Mouse (Mus musculus): ENCODE measurements around the gene Cdk2. TPM values are rescaled to one million over a fixed set of nuclear protein-coding genes. Genes with fewer than 3 reads are reported as not detected.
"Not testable (repeated sequence)": the region's sequence is repeated elsewhere in the genome, so short reads cannot be mapped to it uniquely, and the experiment has no call there.

Gene Cdk2
- polyA plus RNA-seq, 1 experiment from 2014 or later = 74.5 TPM

DNA sequence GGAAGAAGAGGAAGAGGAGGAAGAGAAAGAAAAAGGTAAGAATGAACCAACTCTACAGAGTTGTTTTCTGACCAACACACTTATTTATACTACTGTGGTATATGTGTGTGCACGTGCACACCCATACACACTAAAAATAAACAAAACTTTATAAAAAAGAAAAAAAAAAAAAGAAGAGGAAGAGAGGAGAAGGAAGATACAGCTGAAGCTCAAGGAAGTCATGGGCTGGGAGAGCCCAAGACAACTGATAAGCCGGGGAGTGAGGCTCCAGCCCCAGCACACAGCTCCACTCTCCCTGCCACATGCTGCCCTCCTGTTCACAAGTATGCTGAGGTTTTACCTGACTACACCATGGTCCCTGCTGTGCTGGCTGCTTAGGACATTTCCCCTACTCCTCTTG lies 35.5 kb upstream of the Cdk2 start:
- 64% methylated on average over 2 of the region's 2 CpGs for WGBS

GRCm38 (mm10) chr10:128737435-128737834 lies 32.6 kb upstream of the Cdk2 start:
- WGBS = 4% methylated on average over 15 of the region's 15 CpGs
- Histone ChIP-seq H3K4me2 (replicated peaks) (peak overlapping the region; percentile 43), H3K27ac (no peak overlapping the region), H3K4me3 (peak overlapping the region; percentile 3; the same call in 1 of the 2 replicates), H3K4me1 (peaks cover 8% of the 10 kb centered on the region; the same call in 1 of the 2 replicates), H3K9me3 (replicated peaks) (no peaks in the 10 kb centered on the region), H3K36me3 (no peaks in the 10 kb centered on the region), H3K27me3 (peaks cover 9% of the 10 kb centered on the region), H3K9ac (no peak overlapping the region)
- ATAC-seq (ENCODE audit: low FRiP score) = no peak

More for the DNA sequence above, 35.5 kb upstream of the Cdk2 start:
- Histone ChIP-seq H3K4me3 (no peak overlapping the region), H3K9me3 (replicated peaks) (no peaks in the 10 kb centered on the region), H3K4me2 (replicated peaks) (no peak overlapping the region), H3K36me3 (no peaks in the 10 kb centered on the region), H3K27me3 (peaks cover 35% of the 10 kb centered on the region), H3K27ac (no peak overlapping the region), H3K9ac (no peak overlapping the region), H3K4me1 (peaks cover 29% of the 10 kb centered on the region)
- no peak for ATAC-seq (ENCODE audit: low FRiP score)

- H3K27ac ChIP-seq = no peak overlapping the region
- H3K27me3 ChIP-seq = no peaks in the 10 kb centered on the region
- H3K4me1 ChIP-seq = peaks cover 1% of the 10 kb centered on the region; the same call in 1 of the 2 replicates
- H3K9me3 ChIP-seq (replicated peaks) = no peaks in the 10 kb centered on the region
- H3K4me2 ChIP-seq (replicated peaks) = no peak overlapping the region
- no peak overlapping the region for H3K4me3 ChIP-seq
- no peak for ATAC-seq (ENCODE audit: low FRiP score)
- no peak overlapping the region for H3K9ac ChIP-seq
- no peaks in the 10 kb centered on the region for H3K36me3 ChIP-seq
Measured at GRCm38 (mm10) chr10:128731992-128732391, 27.2 kb upstream of the Cdk2 start.

GRCm38 (mm10) chr10:128731002-128731433 lies 26.2 kb upstream of the Cdk2 start:
- Histone ChIP-seq H3K27me3 (no peaks in the 10 kb centered on the region), H3K9ac (no peak overlapping the region), H3K4me3 (no peak overlapping the region), H3K4me1 (no peaks in the 10 kb centered on the region), H3K4me2 (replicated peaks) (peak overlapping the region; percentile 19; the same call in 1 of the 2 replicates), H3K27ac (no peak overlapping the region), H3K36me3 (no peaks in the 10 kb centered on the region), H3K9me3 (replicated peaks) (no peaks in the 10 kb centered on the region)
- WGBS = 22% methylated on average over 10 of the region's 10 CpGs
- ATAC-seq (ENCODE audit: low FRiP score) = peak; percentile 29; the same call in 1 of the 2 replicates

GRCm38 (mm10) chr10:128728059-128728458 lies 23.2 kb upstream of the Cdk2 start:
- H3K4me2 ChIP-seq (replicated peaks) = no peak overlapping the region
- H3K9ac ChIP-seq = no peak overlapping the region
- H3K4me3 ChIP-seq = no peak overlapping the region
- no peaks in the 10 kb centered on the region for H3K4me1 ChIP-seq
- no peaks in the 10 kb centered on the region for H3K36me3 ChIP-seq
- no peaks in the 10 kb centered on the region for H3K9me3 ChIP-seq (replicated peaks)
- WGBS = 86% methylated on average over 5 of the region's 5 CpGs
- no peak for ATAC-seq (ENCODE audit: low FRiP score)
- no peak overlapping the region for H3K27ac ChIP-seq
- no peaks in the 10 kb centered on the region for H3K27me3 ChIP-seq

- H3K4me2 ChIP-seq (replicated peaks); H3K4me1 ChIP-seq; H3K9ac ChIP-seq; H3K4me3 ChIP-seq; H3K36me3 ChIP-seq; H3K9me3 ChIP-seq (replicated peaks); ATAC-seq (ENCODE audit: low FRiP score); H3K27me3 ChIP-seq; H3K27ac ChIP-seq: not testable (repeated sequence)
- WGBS = 78% methylated on average over 4 of the region's 4 CpGs
Measured at GRCm38 (mm10) chr10:128725466-128725865, 20.6 kb upstream of the Cdk2 start.

- no peaks in the 10 kb centered on the region for H3K9me3 ChIP-seq (replicated peaks)
Measured at GRCm38 (mm10) chr10:128715559-128716537, 11.0 kb upstream of the Cdk2 start.

GRCm38 (mm10) chr10:128711318-128711717 lies 6.5 kb upstream of the Cdk2 start:
- H3K4me3 ChIP-seq; H3K36me3 ChIP-seq; H3K9ac ChIP-seq; H3K9me3 ChIP-seq (replicated peaks); H3K4me1 ChIP-seq; H3K27ac ChIP-seq; ATAC-seq (ENCODE audit: low FRiP score); H3K27me3 ChIP-seq; H3K4me2 ChIP-seq (replicated peaks): not testable (repeated sequence)
- WGBS = 91% methylated on average over 7 of the region's 7 CpGs

More at GRCm38 (mm10) chr10:128715559-128716537, 11.0 kb upstream of the Cdk2 start:
- Histone ChIP-seq H3K27me3 (no peaks in the 10 kb centered on the region), H3K27ac (no peak overlapping the region), H3K9ac (no peak overlapping the region), H3K4me2 (replicated peaks) (no peak overlapping the region), H3K36me3 (no peaks in the 10 kb centered on the region), H3K4me1 (no peaks in the 10 kb centered on the region), H3K4me3 (no peak overlapping the region)
- 85% methylated on average over 19 of the region's 19 CpGs for WGBS
- ATAC-seq (ENCODE audit: low FRiP score) = no peak

DNA sequence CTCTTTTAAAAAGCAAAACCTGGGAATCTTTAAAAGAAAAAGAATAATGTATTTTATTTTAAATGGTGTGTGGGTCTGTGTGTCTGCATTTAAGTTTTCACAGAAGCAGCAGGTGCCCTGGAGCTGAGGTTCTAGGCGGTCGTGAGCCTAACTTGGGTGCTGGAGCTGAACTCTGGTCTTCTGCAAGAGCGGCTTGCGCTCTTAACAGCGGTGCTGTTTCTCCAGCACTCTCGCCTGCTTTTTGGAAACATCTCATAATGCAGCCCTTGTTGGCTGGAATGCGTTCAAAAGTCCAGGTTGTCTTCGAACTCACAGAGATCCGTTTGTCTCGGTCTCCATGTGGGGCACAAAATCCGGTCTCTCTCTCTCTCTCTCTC lies 474 bp upstream of the Cdk2 start:
- Histone ChIP-seq H3K27ac (0 out of 2 replicates have a peak overlapping the region, but pooled peaks have one; percentile 23), H3K36me3 (peaks cover 10% of the 10 kb centered on the region)

GRCm38 (mm10) chr10:128703895-128704294 lies 936 bp downstream of the Cdk2 start, which contains the start of gene Pmel:
TSS of gene Pmel (plus strand) at chr10:128704195.
- no peaks in the 10 kb centered on the region for H3K9me3 ChIP-seq (replicated peaks)
- H3K4me3 ChIP-seq = peak within 1 kb of the TSS; percentile 80
- peaks cover 19% of the 10 kb centered on the region for H3K36me3 ChIP-seq
- H3K27me3 ChIP-seq = 0 out of 2 replicates have a peak, but pooled peaks cover 2% of the 10 kb centered on the region
- ATAC-seq (ENCODE audit: low FRiP score) = no peak
- peak within 1 kb of the TSS; percentile 74 for H3K4me2 ChIP-seq (replicated peaks)
- H3K4me1 ChIP-seq = peaks cover 12% of the 10 kb centered on the region
- 27% methylated on average over 4 of the region's 4 CpGs for WGBS
- peak within 1 kb of the TSS; percentile 82 for H3K27ac ChIP-seq
- peak within 1 kb of the TSS; percentile 65 for H3K9ac ChIP-seq

More for the DNA sequence above, 474 bp upstream of the Cdk2 start:
- ATAC-seq (ENCODE audit: low FRiP score) = peak; percentile 30; the same call in 1 of the 2 replicates
- Histone ChIP-seq H3K4me2 (replicated peaks) (peak overlapping the region; percentile 74), H3K9me3 (replicated peaks) (no peaks in the 10 kb centered on the region), H3K4me3 (peak overlapping the region; percentile 80), H3K9ac (peak overlapping the region; percentile 39; the same call in 1 of the 2 replicates), H3K4me1 (peaks cover 12% of the 10 kb centered on the region), H3K27me3 (0 out of 2 replicates have a peak, but pooled peaks cover 2% of the 10 kb centered on the region)
- 12% methylated on average over 11 of the region's 11 CpGs for WGBS

DNA sequence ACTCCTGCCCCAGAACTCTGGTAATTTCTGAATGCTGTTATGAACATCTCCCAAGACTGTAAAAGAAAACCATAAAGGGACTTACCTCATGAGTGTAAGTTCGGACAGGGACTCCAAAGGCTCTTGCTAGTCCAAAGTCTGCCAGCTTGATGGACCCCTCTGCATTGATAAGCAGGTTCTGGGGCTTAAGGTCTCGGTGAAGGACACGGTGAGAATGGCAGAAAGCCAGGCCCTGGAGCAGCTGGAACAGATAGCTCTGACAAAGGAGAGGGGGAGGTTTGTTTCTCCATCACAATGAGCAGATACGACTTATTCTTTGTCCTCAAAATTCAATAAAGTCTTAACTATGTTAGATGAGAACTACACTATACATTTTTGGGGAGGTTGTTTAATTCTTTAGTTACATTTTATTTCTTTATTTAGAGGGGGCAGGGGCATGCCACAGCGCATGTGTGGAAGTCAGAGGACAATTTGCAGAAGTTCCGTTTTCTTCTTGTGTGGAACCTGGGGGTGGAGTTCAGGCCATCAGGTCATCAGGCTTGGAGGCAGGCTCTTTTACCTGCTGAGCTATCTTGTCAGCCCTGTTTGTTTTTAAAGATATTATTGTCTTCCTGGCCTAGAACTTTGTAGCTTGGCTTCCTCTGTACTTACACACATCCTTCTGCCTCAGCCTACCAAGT lies 2.4 kb downstream of the Cdk2 start:
- no peak overlapping the region for H3K27ac ChIP-seq
- H3K9ac ChIP-seq = no peak overlapping the region
- H3K36me3 ChIP-seq = peaks cover 21% of the 10 kb centered on the region
- no peak overlapping the region for H3K4me2 ChIP-seq (replicated peaks)
- peaks cover 12% of the 10 kb centered on the region for H3K4me1 ChIP-seq
- WGBS = 85% methylated on average over 6 of the region's 6 CpGs
- 0 out of 2 replicates have a peak, but pooled peaks cover 2% of the 10 kb centered on the region for H3K27me3 ChIP-seq
- H3K4me3 ChIP-seq = no peak overlapping the region
- no peaks in the 10 kb centered on the region for H3K9me3 ChIP-seq (replicated peaks)
- ATAC-seq (ENCODE audit: low FRiP score) = no peak

GRCm38 (mm10) chr10:128700712-128701111 lies 4.1 kb downstream of the Cdk2 start:
- H3K27me3 ChIP-seq = no peaks in the 10 kb centered on the region
- ATAC-seq (ENCODE audit: low FRiP score) = no peak
- WGBS = 89% methylated on average over 5 of the region's 5 CpGs
- no peak overlapping the region for H3K4me2 ChIP-seq (replicated peaks)
- H3K4me3 ChIP-seq = no peak overlapping the region
- peaks cover 21% of the 10 kb centered on the region for H3K36me3 ChIP-seq
- H3K4me1 ChIP-seq = peaks cover 12% of the 10 kb centered on the region
- H3K9ac ChIP-seq = no peak overlapping the region
- no peak overlapping the region for H3K27ac ChIP-seq
- no peaks in the 10 kb centered on the region for H3K9me3 ChIP-seq (replicated peaks)

Data from hindbrain, embryonic 12.5 days (tissue).